Mouse (Mus musculus): Measurements from ENCODE around the gene Clps. TPM values are rescaled to one million over a fixed set of nuclear protein-coding genes. Genes with fewer than 3 reads are reported as not detected.
"Not testable (repeated sequence)": the region's sequence is repeated elsewhere in the genome, so short reads cannot be mapped to it uniquely, and the experiment has no call there.

Gene Clps
- polyA plus RNA-seq, 1 experiment from 2014 or later: not detected

GRCm38 (mm10) chr17:28575244-28576125 lies 14.9 kb upstream of the Clps start, which contains the start of gene Lhfpl5:
TSS of gene Lhfpl5 (plus strand) at chr17:28575641.
- Histone ChIP-seq H3K36me3 (no peaks in the 10 kb centered on the region), H3K27me3 (no peaks in the 10 kb centered on the region), H3K9me3 (no peaks in the 10 kb centered on the region), H3K4me3 (peak within 1 kb of the TSS; percentile 38), H3K27ac (replicated peaks) (no peak within 1 kb of the TSS), H3K9ac (replicated peaks) (peak within 1 kb of the TSS; percentile 39), H3K4me1 (peaks cover 9% of the 10 kb centered on the region), H3K4me2 (replicated peaks) (peak within 1 kb of the TSS; percentile 60)
- WGBS: 17% methylated on average over 48 of the region's 50 CpGs
- ATAC-seq (replicated peaks): peak; percentile 88

GRCm38 (mm10) chr17:28572941-28573340 lies 12.4 kb upstream of the Clps start:
- H3K27me3 ChIP-seq: no peaks in the 10 kb centered on the region
- H3K4me2 ChIP-seq (replicated peaks): no peak overlapping the region
- no peaks in the 10 kb centered on the region for H3K36me3 ChIP-seq
- H3K9ac ChIP-seq (replicated peaks): no peak overlapping the region
- H3K27ac ChIP-seq (replicated peaks): no peak overlapping the region
- H3K4me3 ChIP-seq: no peak overlapping the region
- no peaks in the 10 kb centered on the region for H3K9me3 ChIP-seq
- WGBS: 85% methylated on average over 6 of the region's 6 CpGs
- peaks cover 9% of the 10 kb centered on the region for H3K4me1 ChIP-seq
- ATAC-seq (replicated peaks): no peak

- Histone ChIP-seq H3K27me3 (no peaks in the 10 kb centered on the region), H3K4me2 (replicated peaks) (no peak overlapping the region), H3K4me1 (peaks cover 9% of the 10 kb centered on the region), H3K9me3 (no peaks in the 10 kb centered on the region), H3K9ac (replicated peaks) (no peak overlapping the region), H3K4me3 (no peak overlapping the region), H3K27ac (replicated peaks) (no peak overlapping the region), H3K36me3 (no peaks in the 10 kb centered on the region)
- ATAC-seq (replicated peaks): no peak
- 87% methylated on average over 7 of the region's 7 CpGs for WGBS
These were observed 12.0 kb upstream of the Clps start for GRCm38 (mm10) chr17:28572521-28572920.

- no peaks in the 10 kb centered on the region for H3K36me3 ChIP-seq
- no peak for ATAC-seq (replicated peaks)
- H3K9ac ChIP-seq (replicated peaks): no peak overlapping the region
- WGBS: 85% methylated on average over 3 of the region's 3 CpGs
- no peak overlapping the region for H3K4me3 ChIP-seq
- no peak overlapping the region for H3K4me2 ChIP-seq (replicated peaks)
- H3K4me1 ChIP-seq: peaks cover 9% of the 10 kb centered on the region
- H3K27me3 ChIP-seq: no peaks in the 10 kb centered on the region
- no peaks in the 10 kb centered on the region for H3K9me3 ChIP-seq
- H3K27ac ChIP-seq (replicated peaks): no peak overlapping the region
These were observed 11.3 kb upstream of the Clps start for GRCm38 (mm10) chr17:28571868-28572267.

- Histone ChIP-seq H3K36me3 (no peaks in the 10 kb centered on the region), H3K9ac (replicated peaks) (no peak overlapping the region), H3K4me1 (no peaks in the 10 kb centered on the region), H3K27me3 (no peaks in the 10 kb centered on the region), H3K4me2 (replicated peaks) (no peak overlapping the region), H3K27ac (replicated peaks) (no peak overlapping the region), H3K4me3 (no peak overlapping the region), H3K9me3 (no peaks in the 10 kb centered on the region)
- no peak for ATAC-seq (replicated peaks)
- 11% methylated on average over 3 of the region's 3 CpGs for WGBS
These were observed 7.0 kb upstream of the Clps start for GRCm38 (mm10) chr17:28567541-28567940.

- H3K4me2 ChIP-seq (replicated peaks): no peak overlapping the region
- H3K27me3 ChIP-seq: no peaks in the 10 kb centered on the region
- no peak overlapping the region for H3K27ac ChIP-seq (replicated peaks)
- no peak for ATAC-seq (replicated peaks)
- no peaks in the 10 kb centered on the region for H3K36me3 ChIP-seq
- H3K4me1 ChIP-seq: no peaks in the 10 kb centered on the region
- no peak overlapping the region for H3K9ac ChIP-seq (replicated peaks)
- no peak overlapping the region for H3K4me3 ChIP-seq
- H3K9me3 ChIP-seq: no peaks in the 10 kb centered on the region
These were observed 4.6 kb upstream of the Clps start for GRCm38 (mm10) chr17:28565181-28565580.

GRCm38 (mm10) chr17:28561613-28562012 lies 1.0 kb upstream of the Clps start:
- Histone ChIP-seq H3K4me2 (replicated peaks) (no peak overlapping the region), H3K4me3 (no peak overlapping the region), H3K4me1 (peaks cover 3% of the 10 kb centered on the region; the same call in 1 of the 2 replicates), H3K27ac (replicated peaks) (no peak overlapping the region), H3K9me3 (no peaks in the 10 kb centered on the region), H3K36me3 (no peaks in the 10 kb centered on the region), H3K27me3 (no peaks in the 10 kb centered on the region), H3K9ac (replicated peaks) (no peak overlapping the region)
- no peak for ATAC-seq (replicated peaks)
- 68% methylated on average over 7 of the region's 7 CpGs for WGBS

GRCm38 (mm10) chr17:28557772-28558171 lies 2.8 kb downstream of the Clps start:
- 78% methylated on average over 6 of the region's 6 CpGs for WGBS
- Histone ChIP-seq H3K27ac (replicated peaks) (no peak overlapping the region), H3K4me3 (no peak overlapping the region), H3K9ac (replicated peaks) (no peak overlapping the region), H3K9me3 (no peaks in the 10 kb centered on the region), H3K27me3 (no peaks in the 10 kb centered on the region), H3K36me3 (no peaks in the 10 kb centered on the region), H3K4me2 (replicated peaks) (no peak overlapping the region), H3K4me1 (peaks cover 8% of the 10 kb centered on the region)
- ATAC-seq (replicated peaks): no peak

GRCm38 (mm10) chr17:28556635-28557396 lies 3.8 kb downstream of the Clps start:
- Histone ChIP-seq H3K4me3 (no peak overlapping the region), H3K36me3 (no peaks in the 10 kb centered on the region), H3K9ac (replicated peaks) (no peak overlapping the region), H3K4me2 (replicated peaks) (no peak overlapping the region), H3K4me1 (peaks cover 8% of the 10 kb centered on the region), H3K9me3 (no peaks in the 10 kb centered on the region), H3K27ac (replicated peaks) (no peak overlapping the region), H3K27me3 (no peaks in the 10 kb centered on the region)
- WGBS: 55% methylated on average over 6 of the region's 6 CpGs
- ATAC-seq (replicated peaks): 0 out of 2 replicates have a peak, but pooled peaks have one; percentile 55

- not testable (repeated sequence) for H3K27ac ChIP-seq (replicated peaks); ATAC-seq (replicated peaks); H3K9ac ChIP-seq (replicated peaks); H3K9me3 ChIP-seq; H3K4me1 ChIP-seq; H3K4me3 ChIP-seq; H3K36me3 ChIP-seq; H3K27me3 ChIP-seq; H3K4me2 ChIP-seq (replicated peaks)
- 92% methylated on average over 4 of the region's 4 CpGs for WGBS
These were observed 6.5 kb downstream of the Clps start for GRCm38 (mm10) chr17:28554021-28554420.

- H3K4me1 ChIP-seq: peaks cover 8% of the 10 kb centered on the region
- H3K4me2 ChIP-seq (replicated peaks): no peak overlapping the region
- ATAC-seq (replicated peaks): peak; percentile 58; the same call in 1 of the 2 replicates
- H3K27ac ChIP-seq (replicated peaks): no peak overlapping the region
- H3K4me3 ChIP-seq: no peak overlapping the region
- H3K27me3 ChIP-seq: no peaks in the 10 kb centered on the region
- WGBS: 8% methylated on average over 14 of the region's 14 CpGs
- no peaks in the 10 kb centered on the region for H3K9me3 ChIP-seq
- H3K36me3 ChIP-seq: no peaks in the 10 kb centered on the region
- no peak overlapping the region for H3K9ac ChIP-seq (replicated peaks)
These were observed 7.3 kb downstream of the Clps start for GRCm38 (mm10) chr17:28553040-28553793.

GRCm38 (mm10) chr17:28549111-28549510 lies 11.5 kb downstream of the Clps start, which contains the start of gene Clpsl2:
TSS of gene Clpsl2 (plus strand) at chr17:28549411.
- ATAC-seq (replicated peaks): no peak
- Histone ChIP-seq H3K4me3 (no peak within 1 kb of the TSS), H3K9ac (replicated peaks) (no peak within 1 kb of the TSS), H3K27ac (replicated peaks) (no peak within 1 kb of the TSS), H3K27me3 (no peaks in the 10 kb centered on the region), H3K9me3 (no peaks in the 10 kb centered on the region), H3K4me1 (peaks cover 3% of the 10 kb centered on the region), H3K36me3 (no peaks in the 10 kb centered on the region), H3K4me2 (replicated peaks) (no peak within 1 kb of the TSS)
- 74% methylated on average over 14 of the region's 14 CpGs for WGBS

Data from forebrain, embryonic 15.5 days (tissue).